Mouse (Mus musculus): Measurements from ENCODE around the gene Kif1b.

DNA sequence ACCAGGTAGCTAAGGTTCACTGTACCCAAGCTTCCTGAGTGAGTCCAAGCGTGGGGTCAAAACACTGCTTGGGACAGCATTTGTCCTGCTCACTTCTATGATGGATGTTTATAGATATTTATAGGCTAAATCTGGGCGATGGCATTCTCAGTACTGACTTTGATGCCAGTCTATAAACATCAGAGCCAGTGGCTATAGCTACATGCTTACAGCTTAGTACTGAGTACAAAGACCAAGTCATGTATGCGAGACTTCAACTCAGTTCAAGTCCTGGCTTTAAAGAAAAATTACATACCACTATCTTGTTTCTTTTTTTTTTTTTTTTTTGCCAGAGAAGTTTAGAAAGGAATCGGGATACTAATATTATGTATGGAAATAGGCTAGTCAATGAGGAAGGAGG, 52.7 kb downstream of the Kif1b start:
- no peak for TF ChIP-seq CTCF (IDR thresholded peaks at IDR 0.05)
- TF ChIP-seq EP300 (IDR thresholded peaks at IDR 0.05): no peak
